Mouse (Mus musculus) brain, embryonic 14.5 days (tissue): Measurements from ENCODE around the gene Trim9. TPM values are rescaled to one million over a fixed set of nuclear protein-coding genes. Genes with fewer than 3 reads are reported as not detected.

Experiments
- DNase-seq: peaks from one replicate; pipeline ENCODE4 v3.0.0-alpha.2; 2011; ENCODE audit warnings: low read depth
- CTCF ChIP-seq: fragments of 200-500 bp; IDR thresholded peaks from 2 replicates; pipeline ENCODE4 v1.5.1; 2012; ENCODE audit warnings: inconsistent platforms, mild to moderate bottlenecking, moderate library complexity, borderline replicate concordance; ENCODE audit not compliant: insufficient read depth, insufficient read length; ENCODE audit errors: extremely low read depth
- POLR2A ChIP-seq: fragments of 200-500 bp; IDR thresholded peaks from 2 replicates; pipeline ENCODE4 v1.6.1; 2012; ENCODE audit warnings: mild to moderate bottlenecking, inconsistent platforms, borderline replicate concordance; ENCODE audit not compliant: poor library complexity, insufficient read depth, insufficient read length, severe bottlenecking; ENCODE audit errors: extremely low read depth
- polyA plus RNA-seq: library from polyadenylated mRNA; depleted of rRNA; stranded (reverse); fragments of >200 nt; gene quantifications from 2 replicates; pipeline ENCODE4 v1.2.3, GENCODE M21; 2012

The Trim9 gene
- polyA plus RNA-seq, 1 experiment = 85.7 TPM

- no peak for TF ChIP-seq CTCF
- no peak for TF ChIP-seq POLR2A
- no peak for DNase-seq
Observed at GRCm38 (mm10) chr12:70325826-70326225, 21.6 kb downstream of the Trim9 start.

GRCm38 (mm10) chr12:70322790-70323189 is 24.6 kb downstream of the Trim9 start:
- TF ChIP-seq CTCF = no peak
- TF ChIP-seq POLR2A = no peak
- DNase-seq = no peak

GRCm38 (mm10) chr12:70316147-70316546 is 31.3 kb downstream of the Trim9 start:
- DNase-seq = peak; percentile 52
- TF ChIP-seq CTCF (no peak), POLR2A (no peak)

GRCm38 (mm10) chr12:70307881-70308280 is 39.5 kb downstream of the Trim9 start:
- TF ChIP-seq POLR2A = no peak
- no peak for DNase-seq

GRCm38 (mm10) chr12:70307062-70307461 is 40.4 kb downstream of the Trim9 start:
- DNase-seq = no peak

GRCm38 (mm10) chr12:70304014-70304413 is 43.4 kb downstream of the Trim9 start:
- TF ChIP-seq POLR2A (no peak), CTCF (no peak)
- peak; percentile 70 for DNase-seq

More at GRCm38 (mm10) chr12:70307062-70307461, 40.4 kb downstream of the Trim9 start:
- TF ChIP-seq POLR2A = no peak
- TF ChIP-seq CTCF = no peak

GRCm38 (mm10) chr12:70303525-70303924 is 43.9 kb downstream of the Trim9 start:
- DNase-seq = no peak
- TF ChIP-seq CTCF = no peak
- no peak for TF ChIP-seq POLR2A

GRCm38 (mm10) chr12:70302022-70302720 is 45.2 kb downstream of the Trim9 start:
- no peak for DNase-seq

GRCm38 (mm10) chr12:70293927-70294684 is 53.3 kb downstream of the Trim9 start:
- DNase-seq = no peak
- TF ChIP-seq CTCF (peak; percentile 24; the same call in 1 of the 2 replicates), POLR2A (no peak)

More at GRCm38 (mm10) chr12:70302022-70302720, 45.2 kb downstream of the Trim9 start:
- TF ChIP-seq POLR2A (no peak), CTCF (no peak)

GRCm38 (mm10) chr12:70293165-70293926 is 54.1 kb downstream of the Trim9 start:
- no peak for DNase-seq

GRCm38 (mm10) chr12:70285521-70285920 is 61.9 kb downstream of the Trim9 start:
- no peak for DNase-seq
- TF ChIP-seq POLR2A (no peak), CTCF (no peak)

More at GRCm38 (mm10) chr12:70293165-70293926, 54.1 kb downstream of the Trim9 start:
- TF ChIP-seq CTCF (no peak), POLR2A (no peak)
